Mouse (Mus musculus) adrenal gland, adult 2 months (tissue): Measurements from ENCODE around the gene Arid3a. TPM values are rescaled to one million over a fixed set of nuclear protein-coding genes. Genes with fewer than 3 reads are reported as not detected.

Experiments used
- DNase-seq: peaks from one replicate; pipeline ENCODE4 v3.0.0; 2021
- long read RNA-seq: library from polyadenylated mRNA; stranded (forward); transcript quantifications from one replicate; pipeline ENCODE4 v2.0.0, GENCODE M21; 2021
- polyA plus RNA-seq: library from polyadenylated mRNA; depleted of rRNA; stranded (reverse); fragments of >200 nt; gene quantifications from 2 replicates; pipeline ENCODE4 v1.2.3, GENCODE M21; 2012; rRNA removed
- total RNA-seq, 2 experiments: library from RNA; stranded (reverse); gene quantifications; 2 replicates each; pipeline ENCODE4 v1.2.3; 2021

Gene Arid3a
- total RNA-seq: 1 to 10 TPM; 4.6 to 6.5 TPM
- 5.9 and 9.1 TPM in 2 replicates for polyA plus RNA-seq
- long read RNA-seq, partial matches to known transcripts: 0 of 3 reads
- long read RNA-seq, other reads (novel, unspliced or antisense): 3 of 3 reads

GRCm38 (mm10) chr10:79926491-79927323 lies at the start of gene Arid3a:
Gene Arid3a (plus strand): TSS chr10:79927043.
- DNase-seq: peak; percentile 95

- no peak for DNase-seq
Observed at GRCm38 (mm10) chr10:79877174-79877573, 49.7 kb upstream of the Arid3a start.

GRCm38 (mm10) chr10:79877757-79878156 lies 49.1 kb upstream of the Arid3a start:
- peak; percentile 59 for DNase-seq

- no peak for DNase-seq
Observed at GRCm38 (mm10) chr10:79879527-79879926, 47.3 kb upstream of the Arid3a start.

GRCm38 (mm10) chr10:79880721-79881120 lies 46.1 kb upstream of the Arid3a start:
- DNase-seq: no peak

- DNase-seq: no peak
Observed at GRCm38 (mm10) chr10:79881981-79882380, 44.9 kb upstream of the Arid3a start.

- DNase-seq: peak; percentile 81
Observed at GRCm38 (mm10) chr10:79883297-79884084, 43.4 kb upstream of the Arid3a start.

- peak; percentile 89 for DNase-seq
Observed at GRCm38 (mm10) chr10:79884446-79884845, 42.4 kb upstream of the Arid3a start.

- peak; percentile 78 for DNase-seq
Observed at GRCm38 (mm10) chr10:79884938-79885337, 41.9 kb upstream of the Arid3a start.

GRCm38 (mm10) chr10:79886054-79886453 lies 40.8 kb upstream of the Arid3a start, which contains the start of gene Elane:
Gene Elane (plus strand): TSS chr10:79886247.
- no peak for DNase-seq

- no peak for DNase-seq
Observed at GRCm38 (mm10) chr10:79886611-79887010, 40.2 kb upstream of the Arid3a start.

GRCm38 (mm10) chr10:79889386-79889785 lies 37.5 kb upstream of the Arid3a start:
- peak; percentile 73 for DNase-seq

- no peak for DNase-seq
Observed at GRCm38 (mm10) chr10:79890670-79891069, 36.2 kb upstream of the Arid3a start, which contains the start of gene Cfd. Gene Cfd (plus strand): TSS chr10:79890853.

GRCm38 (mm10) chr10:79892451-79893118 lies 34.3 kb upstream of the Arid3a start:
- peak; percentile 80 for DNase-seq

- DNase-seq: no peak
Observed at GRCm38 (mm10) chr10:79896306-79896705, 30.5 kb upstream of the Arid3a start.

- peak; percentile 38 for DNase-seq
Observed at GRCm38 (mm10) chr10:79896814-79897213, 30.0 kb upstream of the Arid3a start.

GRCm38 (mm10) chr10:79897316-79898245 lies 29.3 kb upstream of the Arid3a start:
- DNase-seq: no peak

GRCm38 (mm10) chr10:79900951-79901410 lies 25.9 kb upstream of the Arid3a start:
- no peak for DNase-seq

GRCm38 (mm10) chr10:79906712-79907111 lies 20.1 kb upstream of the Arid3a start:
- no peak for DNase-seq

GRCm38 (mm10) chr10:79907415-79907814 lies 19.4 kb upstream of the Arid3a start:
- DNase-seq: no peak
